Mouse (Mus musculus): ENCODE measurements around the gene Atrip.

Gene Atrip

DNA sequence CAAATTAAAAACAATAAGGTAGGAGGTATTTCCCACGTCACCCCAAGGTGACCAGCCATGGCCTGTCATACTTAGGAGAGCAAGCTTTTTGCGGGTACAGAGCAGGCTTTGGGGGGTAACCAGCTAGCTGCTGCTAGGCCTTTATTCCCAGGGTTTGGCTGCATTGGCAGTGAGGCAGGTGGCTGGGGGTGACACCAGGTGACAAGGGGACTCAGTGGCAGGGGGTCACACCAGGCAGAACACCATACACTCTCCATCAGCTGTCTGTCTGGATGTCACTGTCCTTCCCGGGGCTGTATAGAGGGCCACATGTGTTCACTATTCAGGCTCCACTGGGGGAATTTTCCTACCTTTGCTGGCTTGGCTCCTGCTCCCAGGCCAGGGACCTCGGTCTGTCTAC lies 17.0 kb downstream of the Atrip start:
- no peak for DNase-seq

DNA sequence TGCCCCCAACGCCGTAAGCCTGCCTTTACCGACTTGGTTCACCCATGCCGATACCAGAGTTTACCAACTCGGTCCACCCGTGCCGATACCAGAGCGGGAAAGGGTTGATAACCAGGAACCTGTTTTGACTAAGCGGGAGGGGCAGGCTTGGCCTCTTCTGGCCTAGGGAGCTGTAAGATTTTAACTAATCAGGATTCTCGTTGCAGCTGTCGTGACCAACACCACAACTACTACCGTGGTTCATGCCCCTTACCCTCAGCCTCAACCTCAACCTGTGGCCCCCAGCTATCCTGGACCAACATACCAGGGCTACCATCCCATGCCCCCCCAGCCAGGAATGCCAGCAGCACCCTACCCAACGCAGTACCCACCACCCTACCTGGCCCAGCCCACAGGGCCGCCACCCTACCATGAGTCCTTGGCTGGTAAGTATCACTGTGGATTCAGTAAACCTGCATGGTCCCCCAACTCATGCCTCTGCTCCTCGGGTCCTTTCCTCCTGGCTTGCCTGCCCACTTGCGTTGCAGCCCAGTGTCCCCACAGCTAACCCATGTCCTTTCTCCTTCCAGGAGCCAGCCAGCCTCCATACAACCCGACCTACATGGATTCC lies 17.7 kb downstream of the Atrip start:
- DNase-seq = no peak

DNA sequence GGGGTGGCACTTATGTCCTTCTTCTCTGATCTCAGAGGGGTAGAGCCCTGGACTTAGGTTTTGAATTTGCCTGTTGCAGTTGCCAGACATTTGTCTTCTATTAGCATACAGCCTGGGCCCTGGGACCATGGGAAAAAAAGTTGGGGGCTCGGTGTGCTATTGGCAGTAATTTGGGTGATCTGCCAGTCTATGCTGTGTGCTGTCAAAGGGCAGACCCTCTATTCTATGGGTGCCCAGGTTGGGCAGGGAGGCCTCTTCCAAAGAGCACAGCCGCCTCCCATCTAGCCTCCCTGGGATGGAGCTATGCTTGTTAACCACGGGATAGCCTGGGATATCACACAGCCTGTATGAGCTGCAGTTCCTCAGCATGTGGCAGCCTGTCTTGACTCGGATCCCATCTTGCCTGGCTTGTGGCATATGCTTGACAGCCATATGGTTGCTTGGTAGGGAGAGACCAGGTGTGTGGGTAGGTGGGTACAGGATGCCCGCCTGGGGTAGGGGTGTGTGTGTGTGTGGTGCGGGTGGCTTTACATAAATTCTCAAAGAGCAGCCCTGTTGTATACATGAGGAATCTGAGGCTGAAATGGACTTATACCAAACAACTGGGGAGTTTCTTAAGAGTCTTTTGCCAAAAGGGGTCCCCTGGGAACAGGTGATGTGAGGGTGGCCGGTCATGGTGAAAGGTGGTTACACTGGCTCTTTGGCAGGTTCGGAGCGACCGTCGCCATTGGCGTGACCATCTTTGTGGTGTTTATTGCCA lies 18.5 kb downstream of the Atrip start:
- no peak for DNase-seq

DNA sequence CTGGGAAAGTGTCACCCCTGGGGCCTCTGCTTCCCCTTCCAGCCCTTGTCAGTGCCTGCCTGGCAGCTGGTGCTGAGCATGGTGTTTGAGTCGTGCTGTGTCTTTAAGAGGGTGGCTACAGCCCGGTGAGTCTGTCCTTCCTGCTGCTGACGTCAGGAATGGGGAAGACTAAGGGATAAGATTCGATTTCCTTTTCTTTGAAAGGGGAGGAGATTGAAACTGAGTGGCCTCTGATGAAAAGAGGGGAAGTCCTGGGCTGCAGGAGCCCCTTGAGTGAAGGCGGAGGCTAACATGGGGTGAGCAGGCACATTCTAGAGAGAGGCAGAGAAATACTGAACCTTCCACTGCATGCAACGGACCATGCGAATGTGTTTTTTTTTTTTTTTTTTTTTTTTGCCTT lies 19.2 kb downstream of the Atrip start:
- peak; percentile 82 to 87 for DNase-seq

DNA sequence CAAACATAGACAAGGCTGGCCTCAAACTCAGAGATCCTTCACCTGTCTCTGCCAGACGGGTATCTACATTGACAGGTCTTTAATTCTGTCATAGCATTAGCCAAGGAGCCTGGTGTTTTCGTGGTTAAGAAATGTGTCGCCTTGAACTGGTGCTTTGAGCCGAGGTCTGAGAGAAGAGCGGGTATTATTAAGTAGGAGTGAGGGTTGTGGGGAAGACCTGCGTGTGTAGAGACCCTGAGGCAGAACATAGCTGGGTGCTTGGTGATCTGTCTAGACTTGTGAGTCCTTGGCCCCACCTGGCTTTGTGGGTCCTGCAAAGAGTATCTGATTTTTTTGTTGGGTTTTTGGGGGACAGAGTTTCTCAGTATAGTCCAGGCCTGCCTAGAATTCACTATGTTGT lies 20.1 kb downstream of the Atrip start:
- no peak for DNase-seq

DNA sequence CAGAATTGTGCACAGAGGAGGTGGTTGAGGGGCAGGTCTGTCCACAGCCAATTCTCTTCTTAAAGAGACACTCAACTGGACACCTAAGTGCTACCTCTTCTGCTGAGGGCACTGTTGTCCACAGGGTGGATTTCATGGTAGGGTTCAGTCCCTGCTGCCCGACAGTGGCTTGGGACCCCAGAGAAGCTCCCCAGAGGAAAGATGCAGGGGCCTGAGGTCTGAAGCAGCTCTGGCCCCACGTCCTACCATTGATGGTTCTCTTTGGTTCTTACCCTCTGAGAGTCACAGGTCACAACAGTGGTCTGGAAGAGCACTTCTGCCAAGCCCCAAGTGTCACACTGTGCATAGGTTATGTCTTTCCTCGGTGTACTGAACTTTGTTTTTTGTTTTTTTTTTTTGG lies 20.6 kb downstream of the Atrip start:
- DNase-seq = no peak

DNA sequence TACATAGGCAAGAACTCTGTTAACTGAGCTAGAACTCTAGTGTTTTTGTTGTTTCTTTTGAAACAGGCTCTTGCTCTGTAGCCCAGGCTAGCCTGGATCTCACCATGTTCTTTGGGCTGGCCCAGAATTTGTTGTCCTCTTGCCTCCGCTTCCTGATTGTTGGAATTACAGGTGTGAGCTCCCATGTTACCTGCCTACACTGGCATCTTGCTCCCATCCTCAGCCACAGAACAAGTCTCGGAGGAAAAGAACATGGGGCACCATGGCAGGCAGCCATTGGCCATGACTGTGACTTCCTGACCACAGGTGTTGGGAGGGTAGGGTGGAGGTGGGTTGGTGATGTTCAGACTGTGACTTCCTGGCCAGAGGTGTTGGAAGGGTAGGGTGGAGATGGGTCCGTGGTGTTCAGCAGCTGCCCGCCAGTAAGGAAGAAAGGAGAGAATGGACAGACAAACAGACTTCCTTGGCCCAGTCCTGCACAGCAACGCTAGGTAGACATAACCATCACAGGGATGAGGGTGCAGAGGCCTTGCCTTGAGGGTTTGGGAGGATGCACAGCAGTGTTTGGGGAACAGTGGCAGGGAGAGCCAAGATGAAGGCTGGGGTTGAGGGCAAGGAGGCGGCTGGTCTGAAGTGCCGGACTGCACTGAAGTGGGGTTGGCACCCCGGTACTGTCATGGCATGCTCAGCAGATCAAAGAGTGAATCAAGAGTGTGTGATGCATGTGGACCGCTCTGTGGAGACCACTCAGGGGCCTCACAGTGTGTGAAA lies 21.2 kb downstream of the Atrip start:
- DNase-seq = no peak

DNA sequence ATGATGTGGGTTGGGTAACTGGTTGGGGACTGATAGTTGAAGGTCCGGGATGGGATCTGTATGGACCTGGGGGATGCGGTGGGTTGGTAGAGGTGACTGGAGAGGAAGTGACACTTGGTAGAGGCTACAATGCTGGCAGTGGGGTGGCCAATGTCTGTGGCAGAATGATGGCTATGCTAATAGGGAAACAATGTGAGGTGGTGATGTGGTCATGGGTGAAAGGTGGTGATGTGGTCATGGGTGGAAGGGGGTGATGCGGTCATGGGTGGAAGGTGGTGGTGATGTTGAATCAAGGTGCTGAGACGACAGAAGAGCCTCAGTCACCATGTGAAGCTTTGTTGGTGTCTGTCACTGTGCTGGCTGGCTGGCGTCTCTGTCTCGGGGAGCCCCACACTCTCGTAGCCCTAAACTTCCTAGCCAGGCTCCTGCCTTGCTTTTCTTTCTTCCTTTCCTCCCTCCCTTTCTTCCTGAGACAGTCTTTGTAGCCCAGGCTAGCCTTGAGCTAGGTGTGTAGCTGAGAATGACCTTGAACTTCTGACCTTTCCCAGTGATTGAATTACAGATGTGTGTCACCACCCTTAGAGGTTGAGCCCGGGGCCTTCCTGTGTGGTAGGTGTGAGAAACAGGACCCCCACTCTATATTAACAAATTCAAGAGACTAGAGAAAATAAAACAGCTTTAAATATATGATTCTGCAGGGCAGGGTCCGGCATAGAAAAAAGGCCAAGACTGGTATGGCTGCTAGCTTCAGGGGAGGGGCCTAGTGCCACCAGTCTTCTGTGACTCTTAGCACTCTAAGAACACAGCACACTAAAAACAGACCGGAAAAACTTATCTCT lies 22.1 kb downstream of the Atrip start:
- no peak for DNase-seq

DNA sequence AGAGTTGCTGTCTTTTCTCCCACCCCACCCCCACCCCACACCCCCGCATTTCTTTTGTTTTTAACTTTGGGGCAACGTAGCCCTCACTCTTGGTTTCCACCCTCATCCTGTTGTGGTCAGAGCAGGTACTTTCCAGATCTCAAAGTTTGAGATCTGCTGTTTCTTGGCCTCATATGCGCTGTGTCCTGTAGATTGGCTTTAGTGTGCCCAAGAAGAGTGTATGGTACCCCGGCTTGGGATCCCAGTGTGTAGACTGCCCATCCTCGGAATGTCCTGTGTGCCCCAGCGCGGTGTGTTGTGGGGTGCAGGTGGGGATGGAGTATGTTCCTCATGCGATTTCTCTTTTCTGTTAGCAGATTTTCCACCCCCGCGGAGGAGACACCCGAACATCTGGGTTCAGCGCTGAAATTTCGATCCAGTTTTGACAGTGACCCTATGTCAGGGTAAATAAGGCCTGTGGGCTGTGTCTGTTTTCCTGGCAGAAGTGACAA lies 22.9 kb downstream of the Atrip start:
- no peak for DNase-seq

DNA sequence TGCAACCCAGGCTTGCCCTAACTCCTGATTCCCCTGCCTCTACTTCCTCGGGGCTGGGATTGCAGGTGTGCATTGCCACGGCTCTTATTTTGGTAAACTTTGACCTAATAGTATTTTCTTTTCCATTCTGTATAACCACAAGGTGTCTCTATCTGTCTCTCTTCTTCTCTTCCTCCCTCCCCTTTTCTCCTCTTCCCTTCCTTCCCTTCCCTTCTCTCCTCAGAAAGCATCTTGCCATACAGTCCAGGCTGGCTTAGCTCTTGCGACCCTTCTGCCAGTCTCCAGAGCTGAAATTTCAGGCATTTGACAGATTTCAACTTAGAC lies 23.3 kb downstream of the Atrip start:
- no peak for DNase-seq

DNA sequence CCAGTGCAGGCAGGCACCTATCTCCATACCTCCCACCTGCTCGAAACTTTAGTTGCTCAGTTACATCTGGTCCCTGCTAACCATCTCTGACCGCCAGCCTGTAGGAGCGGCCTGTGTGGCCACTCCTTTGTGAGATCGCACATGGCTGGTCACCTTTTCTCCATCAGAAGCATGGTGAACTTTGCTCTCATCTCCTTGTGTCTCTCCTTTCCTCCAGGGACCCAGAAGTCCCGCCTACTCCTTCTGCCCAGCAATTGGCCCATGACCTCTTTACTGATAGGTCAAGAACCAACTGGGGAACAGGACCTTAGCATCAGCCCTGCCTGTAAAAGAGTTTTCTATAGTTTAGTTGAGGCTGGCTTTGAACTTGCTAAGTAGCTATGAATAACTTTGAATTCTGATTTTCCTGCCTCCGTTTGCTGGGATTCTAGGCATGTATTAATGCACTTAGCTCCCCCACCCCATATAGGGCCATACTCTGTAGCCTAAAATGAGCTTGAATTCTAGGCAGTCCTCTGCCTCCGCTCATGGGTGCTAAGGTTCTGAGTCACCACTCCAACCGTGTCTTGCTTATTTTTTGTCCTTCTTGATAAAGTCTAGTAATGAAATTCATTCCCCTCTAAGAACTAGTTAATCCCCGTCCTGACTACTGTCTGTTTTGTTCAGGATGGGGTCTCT lies 23.8 kb downstream of the Atrip start:
- DNase-seq = no peak

DNA sequence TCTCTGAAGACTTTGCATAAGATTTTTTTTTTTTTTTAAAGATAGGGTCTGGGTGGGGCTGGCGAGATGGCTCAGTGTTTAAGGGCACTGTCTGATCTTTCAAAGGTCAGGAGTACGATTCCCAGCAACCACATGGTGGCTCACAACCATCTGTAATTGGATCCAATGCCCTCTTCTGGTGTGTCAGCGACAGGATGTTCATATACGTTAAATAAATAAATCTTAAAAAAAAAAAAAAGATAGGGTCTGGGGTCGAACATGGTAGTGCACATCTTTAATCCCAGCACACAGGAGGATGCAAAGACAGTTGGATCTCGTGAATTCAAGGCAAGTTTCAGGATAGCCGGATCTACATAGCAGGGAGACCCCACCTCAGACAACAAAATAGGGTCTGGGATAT lies 24.6 kb downstream of the Atrip start:
- DNase-seq = no peak

DNA sequence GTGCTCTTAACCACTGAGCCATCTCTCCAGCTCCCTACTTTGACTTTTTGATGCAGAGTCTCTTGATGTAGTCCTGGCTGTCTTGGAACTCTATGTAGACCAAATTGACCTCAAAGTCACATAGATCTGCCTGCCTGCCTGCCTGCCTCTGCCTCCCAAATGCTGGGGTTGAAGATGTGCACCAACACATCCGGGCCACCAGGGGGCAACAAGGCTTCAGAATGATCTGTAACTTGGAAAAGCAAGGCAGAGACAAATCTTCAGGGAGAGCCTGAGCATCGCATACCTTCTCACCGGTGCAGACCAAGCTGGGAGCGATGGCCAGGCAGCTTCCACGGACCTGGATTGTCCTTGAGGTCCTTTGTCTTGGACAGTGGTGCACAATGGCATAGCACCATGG lies 27.6 kb downstream of the Atrip start:
- DNase-seq = peak; percentile 67 to 69

DNA sequence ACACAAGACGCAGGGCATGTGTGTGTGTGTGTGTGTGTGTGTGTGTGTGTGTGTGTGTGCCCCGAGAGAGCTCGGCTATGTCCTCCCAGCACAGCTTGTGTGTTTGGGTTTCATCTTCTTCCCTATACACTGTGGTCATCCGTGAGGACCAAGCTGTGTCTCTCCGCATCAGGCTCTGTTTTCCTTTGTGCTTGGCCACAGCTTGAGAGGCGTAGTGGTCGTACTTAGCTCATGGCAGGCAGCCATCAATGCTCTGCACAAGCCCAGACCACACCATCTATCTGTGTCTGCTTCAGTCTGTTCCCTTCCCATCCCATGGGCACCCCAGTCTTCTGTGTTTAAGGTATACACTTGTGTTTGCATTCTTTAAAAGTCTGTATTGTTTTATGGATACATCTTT lies 32.6 kb downstream of the Atrip start:
- no peak for DNase-seq

DNA sequence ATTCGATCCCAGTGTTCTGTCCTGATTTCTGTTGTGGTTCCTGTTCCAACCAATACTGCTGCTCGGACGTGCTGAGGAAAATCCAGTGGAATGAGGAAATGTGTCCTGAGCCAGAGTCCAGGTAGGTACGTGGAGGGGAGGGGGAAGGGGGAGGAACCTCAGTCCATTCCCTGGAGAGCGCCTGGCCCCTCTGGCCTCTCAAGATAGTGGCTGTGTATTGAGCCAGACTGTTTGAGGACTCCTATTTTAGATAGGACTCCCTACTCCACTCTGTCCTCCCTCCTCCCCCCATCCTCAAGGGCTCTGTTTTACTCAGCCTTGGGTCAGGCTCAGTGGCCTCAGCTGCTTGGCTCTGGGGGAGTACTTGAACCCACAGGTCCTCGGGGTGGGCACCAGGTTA lies 33.0 kb downstream of the Atrip start:
- peak; percentile 66 to 82 for DNase-seq

DNA sequence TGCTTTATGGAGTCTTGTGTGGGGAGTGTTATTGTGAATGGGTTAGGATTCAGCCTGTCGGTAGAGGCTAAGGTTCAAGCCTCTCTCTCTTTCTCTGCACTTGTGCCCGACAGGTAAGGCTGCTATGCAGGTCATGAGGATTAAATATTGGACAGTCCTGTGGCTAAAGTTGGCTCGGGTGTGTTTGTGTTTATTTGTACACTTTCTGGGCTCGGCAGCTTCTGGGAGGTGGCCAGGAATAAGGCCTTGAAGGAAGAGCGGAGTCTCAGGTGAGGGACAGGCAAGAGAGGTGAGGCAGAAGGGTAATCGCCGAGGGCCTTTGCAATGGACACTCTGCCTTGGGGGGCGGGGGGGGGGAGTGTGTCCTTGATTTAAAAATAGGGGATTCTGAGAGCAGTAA lies 33.7 kb downstream of the Atrip start:
- peak in 1 of 2 experiments; percentile 46 for DNase-seq

DNA sequence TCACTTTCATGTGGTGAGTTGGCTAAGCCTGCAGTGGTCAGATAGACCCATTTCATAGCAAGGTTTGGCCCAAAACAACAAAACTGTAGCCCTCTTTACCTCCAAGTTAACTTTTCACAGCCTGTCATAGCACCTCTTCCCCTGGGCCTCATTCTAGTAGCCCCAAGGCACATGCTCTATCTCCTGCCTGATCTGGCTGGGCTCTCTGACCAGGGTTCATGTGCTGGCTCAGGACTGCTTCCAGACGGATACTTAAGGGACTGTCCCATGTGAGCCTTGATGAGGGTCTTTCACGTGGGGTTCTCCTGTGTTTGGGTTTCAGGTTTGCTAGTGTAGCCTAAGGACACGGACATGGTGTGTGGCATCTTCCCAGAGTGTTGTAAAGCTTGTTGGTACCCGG lies 34.2 kb downstream of the Atrip start:
- DNase-seq = no peak

DNA sequence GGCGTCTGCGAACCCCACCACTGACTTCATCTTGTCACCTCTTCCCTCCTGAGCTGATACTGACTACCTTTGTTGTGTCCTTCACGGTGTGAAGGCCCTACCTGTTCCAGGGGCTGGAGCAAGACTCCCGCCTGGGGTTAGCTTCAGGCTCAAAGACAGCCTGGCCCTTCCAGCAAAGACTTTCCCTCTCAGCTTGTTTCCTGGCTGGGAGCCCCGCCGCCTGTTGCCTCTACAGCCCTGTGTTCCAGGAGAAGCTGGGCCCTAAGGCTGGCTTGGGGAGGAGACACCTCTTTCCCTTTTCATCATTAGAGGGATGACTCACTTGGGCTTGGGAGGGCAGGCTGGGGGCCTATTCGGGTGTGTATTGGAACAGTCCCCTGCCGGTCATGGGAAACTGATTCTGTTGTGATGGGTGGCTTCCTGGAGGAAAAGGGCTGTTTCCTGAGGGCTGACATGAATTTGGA lies 35.0 kb downstream of the Atrip start:
- peak; percentile 80 to 86 for DNase-seq

DNA sequence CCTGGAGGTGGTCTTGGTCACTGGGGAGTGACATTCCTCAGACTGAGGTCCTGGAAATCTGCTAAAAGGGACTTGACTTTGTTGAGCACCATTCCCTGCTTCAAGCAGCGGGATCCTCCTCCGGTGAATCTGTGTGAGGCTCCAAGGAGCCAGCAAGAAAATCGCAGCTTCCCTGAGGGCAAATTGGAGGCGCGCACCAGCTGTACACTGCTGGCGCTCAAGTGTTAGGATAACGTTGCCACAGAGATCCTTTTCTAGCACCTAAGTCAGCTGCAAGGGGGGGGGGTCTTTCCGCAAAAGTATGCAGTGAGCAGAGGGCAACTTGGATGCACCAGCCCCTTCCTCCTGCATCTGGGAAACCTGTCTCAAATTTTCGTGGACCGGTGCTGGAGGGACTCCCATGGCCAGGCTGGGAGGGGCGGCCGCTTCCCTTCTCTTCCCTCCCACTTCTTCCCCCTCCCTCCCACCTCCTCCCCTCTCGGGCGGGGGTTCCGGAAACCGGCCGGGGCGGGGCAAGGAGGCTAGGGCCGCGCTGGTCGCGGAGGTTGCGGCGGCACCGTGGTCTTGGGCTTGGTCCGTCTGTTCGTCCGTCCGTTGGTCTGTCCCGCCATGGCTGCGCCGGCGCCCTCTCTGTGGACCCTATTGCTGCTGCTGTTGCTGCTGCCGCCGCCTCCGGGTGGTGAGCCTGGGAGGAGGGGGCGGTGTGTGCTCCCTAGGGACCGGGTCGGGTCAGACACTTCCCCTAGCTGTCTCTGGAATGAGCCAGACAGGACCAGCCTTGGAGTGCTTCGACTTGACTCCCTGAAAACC lies 35.6 kb downstream of the Atrip start, which contains the start of gene Shisa5:
Gene Shisa5, plus strand, starts transcription at position 480 of the 810 bp plus-strand sequence.
- DNase-seq = peak; percentile 87 to 91

DNA sequence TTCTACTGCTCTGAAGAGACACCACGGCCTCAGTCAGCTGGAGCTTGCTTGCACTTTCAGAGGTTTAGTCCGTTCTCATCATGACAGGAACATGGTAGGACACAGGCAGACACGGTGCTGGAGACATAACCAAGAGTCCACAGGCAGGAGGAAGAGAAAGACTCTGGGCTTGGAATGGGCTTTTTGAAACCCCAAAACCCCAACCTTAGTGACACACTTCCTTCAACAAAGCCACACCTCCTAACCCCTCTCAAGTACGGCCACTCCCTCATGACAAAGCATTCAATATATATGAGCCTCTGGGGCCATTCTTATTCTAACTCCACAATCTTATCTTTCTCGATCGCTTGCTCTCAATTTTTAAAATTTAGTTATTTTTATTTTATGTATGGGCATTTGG lies 41.5 kb downstream of the Atrip start:
- no peak for DNase-seq

DNA sequence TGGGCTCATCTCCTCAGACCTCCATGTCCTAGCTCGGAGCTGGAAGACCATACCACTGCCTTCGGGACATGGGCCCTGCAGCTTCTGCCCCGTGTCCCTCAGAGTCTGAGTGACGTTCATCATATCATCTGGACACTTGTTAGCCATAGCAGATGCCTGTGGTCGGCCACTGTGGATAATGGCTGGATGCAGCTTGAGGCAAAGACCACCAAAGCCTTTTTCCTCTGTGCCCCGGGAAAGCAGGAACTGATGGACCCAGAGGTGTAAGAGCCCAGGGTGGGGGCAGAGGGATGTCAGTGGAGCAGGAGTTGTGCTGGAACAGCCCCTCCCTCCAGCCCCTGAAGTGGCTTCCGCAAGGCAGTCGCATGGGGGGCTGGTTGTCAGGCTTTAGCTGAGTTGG lies 42.2 kb downstream of the Atrip start:
- no peak for DNase-seq

Data from lung, adult 18-20 months (tissue).